Mouse (Mus musculus): Measurements from ENCODE around the gene Helt.
A peak's percentile ranks its signal among the peaks of the same experiment; 100 is the strongest.

The Helt gene

DNA sequence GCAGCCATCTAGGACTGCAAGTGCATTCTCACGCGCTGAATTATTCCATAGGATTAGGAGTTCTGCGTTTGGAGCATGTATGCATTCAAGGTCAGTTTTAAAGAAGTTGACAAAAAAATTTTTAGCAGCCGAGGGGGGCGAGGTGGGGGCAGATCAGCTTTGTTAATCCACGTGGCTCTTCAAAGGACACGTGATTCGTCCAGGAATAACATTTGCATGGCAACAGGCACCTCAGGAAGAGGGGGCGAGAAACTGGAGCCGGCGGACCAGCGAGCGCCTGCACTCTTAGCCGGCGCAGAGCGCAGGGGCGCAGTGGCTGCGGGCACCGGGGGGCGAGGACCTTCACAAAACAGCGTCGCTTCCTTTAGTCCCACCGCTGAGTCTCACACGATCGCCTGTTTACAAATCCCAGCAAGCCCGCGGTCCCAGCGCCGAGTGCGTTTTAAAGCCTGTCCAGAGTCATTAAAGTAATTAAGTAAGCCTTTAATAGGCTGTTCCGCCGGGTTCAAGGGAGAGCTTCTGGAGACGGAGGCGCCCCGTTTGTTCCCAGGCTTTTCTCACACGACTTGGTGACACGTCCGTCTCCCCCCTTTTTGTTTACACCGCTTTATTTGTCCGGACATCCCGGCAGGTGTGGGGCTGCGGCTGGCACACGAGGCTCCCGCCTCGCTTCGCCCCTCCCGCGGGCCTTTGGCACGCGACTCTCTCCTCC lies at the start of gene Helt:
Gene Helt, minus strand, starts transcription at position 491 of the 712 bp plus-strand sequence.
- no peak for DNase-seq (ENCODE audit: low spot score in 2 of 2)

DNA sequence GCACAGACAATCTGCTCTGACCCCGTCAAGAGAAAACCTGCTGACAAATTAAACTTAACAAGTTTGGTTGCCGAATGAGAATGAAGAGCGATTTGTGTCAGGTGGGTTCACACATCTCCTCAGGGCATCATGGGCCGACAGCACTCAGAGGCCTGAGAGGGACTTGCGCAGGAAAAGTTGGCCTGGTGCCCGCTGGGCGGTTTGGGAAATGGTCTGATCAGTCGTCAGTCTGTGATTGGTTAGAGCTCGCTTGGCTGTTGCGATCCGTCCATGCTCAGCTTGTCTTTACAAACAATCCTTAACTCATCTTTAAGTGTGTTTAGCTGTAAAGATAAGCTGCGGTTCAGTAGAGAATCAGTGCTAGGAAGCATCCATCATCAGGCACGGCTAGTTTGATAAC lies 47.8 kb upstream of the Helt start:
- DNase-seq (ENCODE audit: low spot score in 2 of 2), result peak in 1 of 2 experiments; percentile 10

DNA sequence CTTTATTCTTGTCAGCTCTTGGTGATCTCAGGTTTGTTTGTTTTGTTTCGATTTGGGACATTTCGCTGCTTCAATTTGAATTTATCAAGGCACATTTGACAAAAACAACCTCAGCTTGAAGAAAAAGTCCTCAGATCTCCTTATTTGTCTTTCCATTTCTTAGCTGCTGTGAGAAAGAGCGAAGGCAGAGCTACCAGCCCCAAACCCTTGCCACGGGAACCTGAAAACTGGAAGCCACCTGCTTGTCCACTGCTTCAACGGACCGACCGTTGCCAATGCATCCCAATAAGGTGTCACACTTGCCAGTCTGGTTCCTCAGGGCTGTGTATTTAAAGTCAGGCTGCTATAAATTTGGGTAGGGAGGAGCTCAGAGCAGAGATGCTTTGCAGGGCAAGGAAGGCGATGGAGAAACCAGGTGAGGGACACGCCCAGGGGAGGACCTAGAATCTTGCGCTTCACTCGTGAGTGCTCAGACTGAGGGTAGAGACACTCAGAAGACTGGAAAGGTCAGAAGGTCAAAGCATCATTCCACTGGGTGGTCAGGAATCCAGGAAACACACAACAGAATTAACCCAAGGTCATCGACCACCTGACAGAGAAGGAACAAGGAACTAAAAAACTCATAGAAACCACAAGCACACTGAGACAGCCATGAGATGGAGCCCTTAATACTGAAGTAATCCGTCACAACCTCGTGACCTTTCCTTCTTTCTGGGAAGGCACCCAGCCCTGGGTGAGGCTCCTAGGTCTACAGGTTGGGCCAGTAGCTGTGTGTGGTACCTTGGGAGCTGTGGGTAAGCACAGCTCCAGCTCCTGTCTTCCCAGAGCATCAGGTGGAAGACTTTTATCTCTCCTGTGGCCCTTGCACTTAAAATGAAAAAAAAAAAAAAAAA lies 46.2 kb upstream of the Helt start:
- no peak for DNase-seq (ENCODE audit: low spot score in 2 of 2)

DNA sequence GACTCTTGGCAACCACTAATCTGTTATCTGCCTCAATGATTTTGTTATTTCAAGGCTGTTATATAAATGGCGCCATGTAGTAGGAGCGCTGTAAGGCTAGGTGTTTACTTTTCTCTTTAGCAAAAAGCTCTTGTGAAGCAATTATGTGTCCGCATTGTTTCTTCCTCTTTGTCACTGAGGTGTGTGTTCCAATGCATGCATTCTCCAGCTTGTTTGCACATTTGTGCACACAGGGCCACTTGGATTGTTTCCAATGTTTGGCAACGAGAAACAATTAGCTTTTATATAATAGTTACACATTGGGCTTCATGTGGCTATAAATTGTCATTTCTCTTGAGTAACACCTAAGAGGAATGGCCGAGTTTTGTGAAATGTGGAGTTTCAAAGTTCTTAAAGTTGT lies 44.8 kb upstream of the Helt start:
- no peak for DNase-seq (ENCODE audit: low spot score in 2 of 2)

DNA sequence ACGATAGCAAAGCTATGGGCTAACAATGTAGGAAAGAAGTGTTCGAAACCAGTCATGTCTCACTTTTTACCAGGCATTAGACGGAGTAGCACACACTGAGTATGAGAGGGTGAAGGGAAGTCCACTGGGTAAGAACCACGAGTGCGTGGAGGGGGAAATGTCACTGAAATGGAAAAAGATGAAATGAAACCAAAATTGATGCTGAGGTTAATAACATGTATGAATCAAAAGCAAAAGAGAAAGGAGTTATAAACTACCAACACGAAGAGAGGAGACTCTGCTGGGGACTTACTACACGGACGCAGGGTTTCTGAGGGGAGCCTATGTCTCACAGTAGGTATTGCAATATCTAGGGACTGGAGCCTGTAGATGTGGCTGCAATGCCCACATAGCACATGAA lies 41.9 kb upstream of the Helt start:
- no peak for DNase-seq (ENCODE audit: low spot score in 2 of 2)

DNA sequence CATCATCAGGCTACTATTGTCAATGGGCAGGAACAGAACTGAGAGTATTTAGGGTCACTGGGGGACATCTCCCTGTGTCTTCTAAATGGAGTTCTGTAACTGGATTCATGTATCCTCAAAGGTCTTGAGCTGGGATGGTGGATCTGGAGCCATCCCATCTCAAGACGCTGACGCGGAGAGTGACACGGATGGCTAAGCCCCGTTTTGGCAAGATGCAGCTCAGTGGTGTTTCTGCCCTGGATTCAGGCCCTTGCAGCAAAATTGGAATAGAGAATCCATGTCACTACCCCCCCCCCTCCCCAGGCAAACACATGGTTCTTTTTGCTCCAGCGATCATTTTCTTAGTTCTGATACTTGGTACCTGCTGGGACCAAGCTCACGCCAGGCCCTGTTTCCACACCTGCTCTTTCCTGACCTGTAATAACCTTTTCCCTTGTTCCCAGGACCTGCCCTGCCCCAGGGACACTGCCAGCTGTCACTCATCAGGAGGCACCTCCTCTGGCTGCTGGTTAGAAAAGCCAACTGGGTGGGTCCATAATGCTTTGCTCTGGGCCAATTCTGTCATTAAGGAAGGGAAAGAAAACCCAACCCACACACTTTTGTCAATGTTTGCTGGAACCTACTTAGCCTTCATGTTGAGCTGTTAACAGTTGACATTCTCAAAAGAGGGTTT lies 38.1 kb upstream of the Helt start:
- DNase-seq (ENCODE audit: low spot score in 2 of 2), result no peak

DNA sequence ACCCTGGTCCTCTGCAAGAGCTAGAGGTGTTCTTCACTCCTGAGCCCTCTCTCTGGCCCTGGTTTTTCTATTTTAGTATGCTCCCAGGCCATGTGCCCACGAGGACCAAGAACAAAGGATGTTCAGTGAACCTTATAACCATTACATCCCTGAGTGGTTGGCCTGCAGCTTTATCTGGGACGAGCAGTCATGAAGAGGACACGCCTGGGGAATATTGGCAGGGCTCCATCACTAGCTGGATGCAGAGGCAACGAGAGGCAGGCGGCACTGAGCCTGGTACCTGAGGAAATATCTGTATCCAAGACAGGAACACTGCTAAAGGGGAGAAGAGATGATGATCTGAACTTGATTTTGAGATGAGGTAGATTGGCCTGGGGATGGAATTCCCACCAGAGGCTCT lies 37.3 kb upstream of the Helt start:
- no peak for DNase-seq (ENCODE audit: low spot score in 2 of 2)

DNA sequence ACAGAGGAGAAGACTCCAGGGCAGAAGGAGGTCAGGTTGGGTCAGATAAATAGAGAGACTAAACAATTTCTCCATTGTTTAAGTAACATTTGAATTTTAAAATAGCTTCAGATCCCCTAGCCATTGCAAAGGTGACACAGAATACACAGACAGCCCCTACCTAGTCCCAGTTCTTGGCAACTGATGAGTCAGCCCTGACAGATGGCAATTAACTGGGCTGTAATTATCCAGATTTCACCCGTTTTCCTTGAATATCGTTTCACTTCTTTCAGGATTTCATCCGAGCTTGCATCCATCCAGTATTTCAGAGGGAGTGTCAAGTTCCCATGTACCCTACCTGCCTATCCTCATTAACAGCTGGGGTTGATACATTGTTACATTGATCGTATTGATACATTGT lies 34.9 kb upstream of the Helt start:
- no peak for DNase-seq (ENCODE audit: low spot score in 2 of 2)

DNA sequence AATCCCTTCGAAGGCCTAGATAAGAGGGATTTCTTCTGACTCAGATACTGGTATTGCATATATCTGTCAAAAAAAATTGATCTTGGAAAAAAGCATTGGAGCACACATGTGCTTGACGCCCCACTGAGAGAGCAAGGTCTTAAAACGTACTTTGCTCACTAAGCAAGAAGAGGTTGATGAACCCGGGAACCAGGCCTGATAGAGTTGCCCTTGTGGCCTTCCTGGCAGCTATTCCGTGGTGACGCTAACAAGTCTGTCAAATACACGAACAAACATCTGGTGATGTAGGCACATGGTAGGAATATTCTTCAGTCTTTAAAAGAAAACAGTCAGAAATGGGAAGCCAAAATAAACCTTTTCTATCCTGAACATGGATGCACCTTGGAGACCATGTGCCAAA lies 32.8 kb upstream of the Helt start:
- DNase-seq (ENCODE audit: low spot score in 2 of 2), result no peak

DNA sequence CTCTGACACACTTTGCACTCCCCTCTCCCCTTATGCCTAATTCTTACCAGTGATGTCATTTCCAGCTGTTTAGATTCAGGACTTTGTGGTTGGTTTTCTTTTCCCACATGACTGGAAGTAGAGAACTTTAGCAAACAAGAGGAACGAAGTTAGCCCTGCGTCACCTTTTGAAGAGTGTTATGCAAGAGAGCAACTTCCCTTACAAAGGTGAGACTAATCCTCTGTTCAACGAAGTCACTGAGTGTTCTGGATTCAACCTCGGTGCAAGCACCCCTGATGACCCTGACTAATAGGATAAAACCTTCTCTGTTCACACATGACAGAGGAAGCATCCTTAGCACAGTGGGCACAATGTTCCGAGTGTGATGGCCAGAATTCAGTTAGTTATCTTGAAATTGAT lies 32.2 kb upstream of the Helt start:
- no peak for DNase-seq (ENCODE audit: low spot score in 2 of 2)

DNA sequence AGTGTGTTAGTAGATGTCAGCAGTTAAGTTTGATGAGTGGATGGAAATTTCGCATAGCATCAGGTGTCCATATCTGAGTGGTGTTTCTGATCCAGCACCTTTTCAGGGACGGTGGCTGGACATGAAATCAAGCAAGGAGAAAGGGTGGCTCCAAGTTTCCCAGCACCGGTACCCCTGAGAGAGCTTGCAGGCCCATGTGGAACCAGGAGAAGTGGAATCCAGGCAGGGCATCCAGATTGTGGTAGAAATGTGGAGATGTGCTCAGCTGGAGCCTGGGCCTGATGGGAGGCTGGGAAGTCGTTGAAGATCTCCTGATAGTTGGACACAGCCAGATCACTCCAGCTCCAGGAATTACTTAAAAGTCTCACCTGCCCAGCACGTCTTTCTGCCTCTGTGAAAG lies 30.2 kb upstream of the Helt start:
- no peak for DNase-seq (ENCODE audit: low spot score in 2 of 2)

DNA sequence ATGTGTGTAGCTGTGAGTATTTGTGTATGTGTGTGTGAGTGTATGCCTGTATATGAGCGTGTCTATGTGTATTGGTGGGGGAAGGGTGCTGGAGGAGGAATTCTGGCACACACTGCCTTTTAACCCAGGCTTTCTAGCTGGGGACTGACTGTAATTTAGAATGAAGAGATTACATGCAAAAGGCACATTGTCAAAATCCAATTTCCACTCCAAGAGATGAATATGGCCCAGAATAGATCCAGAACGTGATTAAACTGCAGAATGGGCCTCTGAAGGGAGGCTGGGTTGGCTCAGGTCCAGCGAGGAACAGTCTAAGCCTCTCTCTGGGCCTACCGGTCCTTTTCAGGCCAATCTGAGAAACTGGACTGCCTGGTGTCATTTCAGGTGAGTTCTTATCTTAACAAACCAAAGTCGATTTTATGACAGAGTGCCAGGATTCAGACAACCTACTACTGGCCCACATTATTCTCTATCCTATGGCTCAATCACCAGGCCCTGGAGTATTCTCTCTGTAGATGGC lies 29.3 kb upstream of the Helt start:
- peak in 1 of 2 experiments; percentile 22 for DNase-seq (ENCODE audit: low spot score in 2 of 2)

DNA sequence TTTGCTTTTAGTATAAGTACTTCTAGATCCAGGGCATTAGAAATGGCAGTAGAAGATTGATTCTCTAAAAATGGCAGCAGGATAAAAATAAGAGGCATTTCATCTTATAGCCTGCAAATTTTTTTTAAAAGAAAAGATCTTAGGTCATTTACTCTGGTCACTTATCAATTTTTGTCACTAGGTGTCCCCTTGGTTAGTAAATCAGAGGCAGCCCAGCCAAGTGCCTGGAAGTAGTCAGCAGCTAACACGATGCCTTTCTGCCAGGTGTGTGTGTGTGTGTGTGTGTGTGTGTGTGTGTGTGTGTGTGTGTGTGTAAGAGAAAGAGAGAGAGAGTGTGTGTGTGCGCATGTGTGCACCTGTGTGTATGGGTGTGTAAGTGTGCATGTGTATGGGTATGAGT lies 28.4 kb upstream of the Helt start:
- DNase-seq (ENCODE audit: low spot score in 2 of 2), result no peak

DNA sequence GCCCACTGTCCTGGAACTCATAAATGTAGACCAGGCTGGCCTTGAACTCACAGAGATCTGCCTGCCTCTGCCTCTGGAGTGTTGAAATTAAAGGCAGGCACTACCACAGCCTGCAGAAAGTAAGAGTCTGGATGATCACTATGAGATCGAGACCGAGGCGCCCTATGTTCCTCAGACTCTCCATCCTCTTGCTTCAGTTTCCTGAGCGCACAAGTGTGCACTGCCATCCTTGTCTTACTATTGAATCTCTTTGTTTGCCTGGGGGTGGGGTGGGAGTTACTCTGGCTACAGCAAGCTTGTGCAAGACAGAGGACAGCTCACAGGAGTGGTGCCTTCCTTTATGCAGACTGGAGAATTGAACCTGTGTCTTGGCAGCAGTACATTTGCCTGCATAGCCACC lies 27.9 kb upstream of the Helt start:
- no peak for DNase-seq (ENCODE audit: low spot score in 2 of 2)

DNA sequence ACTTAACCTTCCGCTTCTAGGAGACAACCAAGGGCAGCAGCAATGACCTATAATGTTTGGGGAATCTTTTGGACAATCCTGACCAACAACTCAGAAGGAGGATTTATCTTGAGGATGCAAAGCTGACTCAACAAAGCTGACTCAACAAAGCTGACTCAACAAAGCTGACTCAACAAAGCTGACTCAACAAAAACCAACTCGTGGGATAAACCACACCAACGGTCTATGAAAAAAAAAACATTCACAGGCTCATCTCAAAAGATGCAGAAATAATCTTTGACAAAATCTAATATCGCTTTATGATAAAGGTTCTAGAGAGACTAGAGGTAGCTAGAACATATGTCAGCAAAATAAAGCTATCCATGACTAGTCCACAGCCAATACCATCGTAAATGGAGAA lies 24.3 kb upstream of the Helt start:
- DNase-seq (ENCODE audit: low spot score in 2 of 2), result no peak

DNA sequence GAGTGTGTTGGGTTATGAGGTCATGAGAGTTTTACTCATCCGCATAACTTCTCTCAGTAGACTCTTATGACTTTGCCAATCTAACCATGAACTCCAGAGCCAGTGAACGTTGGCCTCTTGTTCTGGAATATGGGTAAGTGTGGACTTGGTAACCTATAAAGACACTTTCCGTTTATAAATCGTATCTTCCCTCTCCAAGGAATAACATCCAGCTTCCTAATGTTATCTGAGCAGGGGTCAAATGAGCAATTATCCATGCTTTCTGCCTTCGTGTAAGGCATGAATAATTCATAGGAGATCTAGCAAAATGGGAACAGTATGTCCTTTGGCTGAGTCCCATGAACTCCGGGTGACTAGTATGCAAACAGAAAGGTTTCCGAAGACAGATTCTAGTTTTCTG lies 22.7 kb upstream of the Helt start:
- DNase-seq (ENCODE audit: low spot score in 2 of 2), result no peak

DNA sequence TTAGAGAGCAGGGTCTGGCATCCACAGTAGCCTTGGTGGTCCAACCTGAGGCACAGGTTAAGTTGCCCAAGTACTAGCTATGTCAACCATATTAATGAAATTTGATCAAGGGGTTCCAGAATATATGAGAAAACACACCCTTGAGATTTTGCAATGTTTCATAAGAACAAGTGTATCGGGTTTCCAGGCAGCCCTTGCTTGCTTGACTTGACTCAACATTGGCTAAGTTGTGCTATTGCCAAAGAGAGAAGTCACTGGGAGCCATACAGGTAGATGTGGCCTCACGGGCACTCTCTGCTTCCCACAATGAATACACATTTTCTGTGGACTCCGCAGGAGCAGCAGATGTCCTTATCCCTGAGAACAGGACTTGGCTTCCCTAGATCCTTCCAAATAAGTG lies 19.3 kb upstream of the Helt start:
- no peak for DNase-seq (ENCODE audit: low spot score in 2 of 2)

DNA sequence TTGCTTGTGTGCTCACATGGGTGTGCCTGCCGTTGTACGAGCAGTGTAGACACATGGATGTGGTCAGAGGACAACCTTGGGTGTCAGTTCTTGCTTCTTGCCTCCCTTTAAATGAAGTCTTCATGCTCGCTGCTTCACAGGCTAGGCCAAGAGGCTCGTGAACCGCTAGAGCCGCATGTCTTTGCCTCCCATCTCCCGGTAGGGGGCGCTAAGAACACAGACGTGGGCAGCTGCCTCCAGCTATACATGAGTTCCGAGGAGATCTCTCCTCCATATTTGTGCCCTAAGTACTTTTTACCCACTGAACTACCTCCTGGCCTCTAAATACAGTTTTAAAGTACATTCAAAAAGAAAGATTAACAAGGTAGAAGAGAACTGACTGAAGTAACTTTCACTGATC lies 16.7 kb upstream of the Helt start:
- DNase-seq (ENCODE audit: low spot score in 2 of 2), result peak; percentile 52 to 80

DNA sequence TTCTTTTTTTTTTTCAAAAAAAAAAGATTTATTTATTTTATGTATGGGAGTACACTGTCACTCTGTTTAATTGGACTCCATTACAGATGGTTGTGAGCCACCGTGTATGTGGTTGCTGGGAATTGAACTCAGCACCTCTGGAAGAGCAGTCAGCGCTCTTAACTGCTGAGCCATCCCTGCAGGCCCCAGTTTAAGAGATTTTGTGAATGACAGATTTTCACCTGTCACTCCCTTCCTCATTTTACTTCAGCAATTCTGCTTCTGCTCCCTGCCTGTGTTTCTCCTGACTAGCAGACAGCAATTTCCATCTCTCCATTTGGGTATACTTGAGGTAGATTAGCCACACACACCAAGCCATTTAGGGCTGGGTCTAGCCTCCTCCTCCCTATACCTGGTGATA lies 13.7 kb upstream of the Helt start:
- DNase-seq (ENCODE audit: low spot score in 2 of 2), result no peak

DNA sequence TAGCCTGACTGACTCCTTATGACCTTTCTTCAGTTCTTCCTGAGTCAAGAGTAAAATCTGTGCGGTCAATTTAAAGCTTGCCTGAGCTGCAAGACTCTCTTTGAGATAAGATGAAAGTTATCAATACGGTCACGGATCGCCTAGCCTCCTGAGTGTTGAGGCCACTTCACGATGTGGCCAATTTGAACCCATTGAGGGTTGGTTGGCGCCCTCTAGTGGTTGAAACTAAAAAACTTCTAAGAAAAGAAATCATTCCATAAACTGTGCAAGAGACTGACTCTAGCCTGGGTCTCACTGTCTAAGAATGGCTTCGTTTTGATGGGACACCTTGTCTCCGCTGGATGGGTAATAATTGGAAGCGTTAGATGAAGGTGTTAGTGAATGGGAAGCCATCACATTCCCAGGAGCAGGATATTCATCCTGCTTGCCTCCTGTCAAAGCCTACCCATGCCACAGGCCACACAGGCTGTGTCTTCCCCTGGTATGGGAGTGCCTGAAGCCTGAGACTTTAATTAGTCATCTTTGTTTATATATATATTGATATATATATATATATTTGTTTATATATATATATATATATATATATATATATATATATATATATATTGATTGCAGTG lies 11.4 kb upstream of the Helt start:
- peak in 1 of 2 experiments; percentile 21 for DNase-seq (ENCODE audit: low spot score in 2 of 2)

DNA sequence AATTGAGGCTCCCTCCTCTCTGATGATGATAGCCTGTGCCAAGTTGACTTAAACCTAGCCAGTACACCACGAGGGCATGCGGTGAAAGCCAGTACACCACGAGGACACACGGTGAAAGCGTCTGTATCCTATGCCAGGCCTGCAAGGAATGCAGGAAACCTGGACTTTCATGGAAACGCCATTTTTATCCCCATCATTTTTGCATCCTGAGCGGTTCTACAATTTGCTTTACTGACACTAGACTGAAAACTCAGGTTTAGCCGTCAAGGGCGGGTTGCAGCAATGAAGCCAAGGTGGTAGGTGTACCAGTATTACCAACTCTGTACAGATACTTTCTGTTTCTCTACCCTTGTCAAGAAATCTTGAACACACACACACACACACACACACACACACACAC lies 7.7 kb upstream of the Helt start:
- no peak for DNase-seq (ENCODE audit: low spot score in 2 of 2)

DNA sequence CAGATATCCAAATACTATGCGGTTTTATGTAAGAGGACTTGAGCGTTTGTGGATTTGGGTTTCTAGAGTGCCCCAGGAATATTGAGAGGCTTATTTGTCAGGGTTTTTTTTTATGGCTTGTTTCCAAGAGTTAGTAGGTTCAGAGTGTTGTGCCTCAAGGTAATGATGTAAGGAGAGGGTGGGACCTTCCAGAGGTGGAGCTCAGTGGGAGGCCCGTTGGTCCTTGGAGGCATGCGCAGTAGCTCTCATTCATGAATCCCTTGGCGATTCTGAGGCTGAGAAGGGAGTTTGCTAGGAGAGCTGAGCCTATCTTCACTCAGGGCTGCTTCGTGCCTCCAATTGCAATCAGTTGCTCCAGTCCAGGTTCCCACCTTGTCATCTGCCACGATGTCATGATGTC lies 4.4 kb upstream of the Helt start:
- DNase-seq (ENCODE audit: low spot score in 2 of 2), result no peak
